Mouse (Mus musculus) effector memory CD4-positive, alpha-beta T cell, adult 7 months (primary cell): Measurements from ENCODE around the gene Lrrc74a. TPM values are rescaled to one million over a fixed set of nuclear protein-coding genes. Genes with fewer than 3 reads are reported as not detected.

ENCODE experiments used
- polyA plus RNA-seq: library from polyadenylated mRNA; unstranded; fragments of 100-300 nt; shearing (Covaris generic); gene quantifications from one replicate; pipeline ENCODE4 v1.2.1, GENCODE M21; 2017

Lrrc74a gene
- not detected for polyA plus RNA-seq

DNA sequence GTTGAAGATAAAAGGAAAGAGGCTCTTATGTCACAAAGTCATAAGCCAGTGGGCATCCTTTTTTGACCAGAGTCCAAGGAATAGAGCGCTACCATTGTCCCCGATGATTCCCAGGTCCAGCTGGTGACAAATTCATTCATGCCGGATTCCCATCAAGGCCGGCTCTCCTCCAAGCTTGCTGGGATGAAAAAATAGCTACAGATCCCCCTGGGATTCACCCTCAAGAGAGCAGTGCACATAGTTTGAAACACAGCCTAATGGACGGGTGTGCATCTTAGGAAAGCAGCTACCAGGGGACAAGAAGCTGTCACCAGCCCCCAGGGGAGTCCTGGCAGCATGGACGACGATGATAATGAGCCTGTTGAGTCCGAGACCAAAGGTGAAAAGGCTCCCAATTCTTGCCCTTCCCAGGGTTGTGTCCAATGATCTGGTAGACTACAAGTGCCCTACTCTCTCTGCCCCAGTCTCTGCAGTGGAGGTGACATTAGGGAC is at the start of gene Lrrc74a:
Lrrc74a (plus strand) TSS at position 51 of the 492 bp plus-strand sequence.

DNA sequence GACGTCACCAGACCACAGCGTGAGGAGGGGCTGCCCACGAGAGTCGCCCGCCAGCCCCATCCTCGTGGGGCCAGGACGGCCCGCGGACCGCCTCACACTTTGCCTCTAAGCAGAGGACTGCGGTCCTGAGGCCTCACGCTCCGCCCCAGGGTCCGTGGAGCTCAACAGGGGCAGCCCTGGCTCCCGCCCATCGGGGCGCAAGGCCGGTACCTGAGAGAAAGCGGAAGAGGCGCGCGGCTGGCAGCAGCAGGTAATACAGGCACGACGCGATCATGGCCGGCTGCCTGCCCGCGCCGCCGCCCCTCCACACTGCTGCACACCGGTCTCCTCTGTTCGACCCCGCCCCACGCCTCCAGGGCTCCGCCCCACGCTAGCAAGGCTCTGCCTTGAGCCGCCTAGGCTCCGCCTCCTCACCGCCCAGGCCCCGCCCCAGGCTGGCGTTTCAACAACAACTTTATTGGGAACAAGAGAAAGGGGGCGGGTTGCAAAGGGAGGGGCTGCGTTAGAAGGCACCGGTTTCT is 8.0 kb upstream of the Lrrc74a start, which contains the start of gene Angel1:
Angel1 (minus strand) TSS at position 341 of the 521 bp plus-strand sequence.

Other genes starting within 250 kb of the Lrrc74a start
- not detected for gene Vash1, start 55.7 kb upstream of the Lrrc74a start, polyA plus RNA-seq
- 10.6 TPM for gene Angel1, start 7.9 kb upstream of the Lrrc74a start, polyA plus RNA-seq
- gene Irf2bpl, start 150.4 kb downstream of the Lrrc74a start, polyA plus RNA-seq, result 101 TPM
- 81.2 TPM for gene Cipc, start 212.7 kb downstream of the Lrrc74a start, polyA plus RNA-seq